Mouse (Mus musculus) stomach, postnatal 0 days (tissue): ENCODE measurements around the gene Ano8.

Experiments used
- CTCF ChIP-seq: IDR thresholded peaks from 2 replicates; pipeline ENCODE4 v1.5.1; 2016; ENCODE audit warnings: antibody characterized with exemption, low read depth, mild to moderate bottlenecking, moderate library complexity
- EP300 ChIP-seq: optimal IDR thresholded peaks from 2 replicates; pipeline ENCODE3; 2016; ENCODE audit warnings: antibody characterized with exemption

- no peak for TF ChIP-seq CTCF
- TF ChIP-seq EP300 = no peak
These were observed 33.1 kb downstream of the Ano8 start for GRCm38 (mm10) chr8:71452669-71453068.
